Mouse (Mus musculus) adrenal gland, adult (tissue): ENCODE measurements around the gene Apbb2.
"Not testable (repeated sequence)": the region's sequence is repeated elsewhere in the genome, so short reads cannot be mapped to it uniquely, and the experiment has no call there.

Experiments used
- DNase-seq, 2 experiments: peaks; one replicate each; pipeline ENCODE4 v3.0.0; 2022 to 2023; ENCODE audit warnings: low spot score in 1 of 2; ENCODE audit not compliant: inconsistent age in 2 of 2

Apbb2 gene

GRCm38 (mm10) chr5:66305511-66305910 is 313.1 kb downstream of the Apbb2 start:
- no peak for DNase-seq

- no peak for DNase-seq
Measured at GRCm38 (mm10) chr5:66304300-66305067, 314.1 kb downstream of the Apbb2 start.

- no peak for DNase-seq
Measured at GRCm38 (mm10) chr5:66302873-66303272, 315.7 kb downstream of the Apbb2 start.

- DNase-seq = no peak
Measured at GRCm38 (mm10) chr5:66302085-66302815, 316.3 kb downstream of the Apbb2 start.

GRCm38 (mm10) chr5:66300576-66300975 is 318.0 kb downstream of the Apbb2 start:
- no peak for DNase-seq

GRCm38 (mm10) chr5:66298856-66299255 is 319.7 kb downstream of the Apbb2 start:
- DNase-seq = no peak

GRCm38 (mm10) chr5:66296116-66296515 is 322.5 kb downstream of the Apbb2 start:
- DNase-seq = no peak

- no peak for DNase-seq
Measured at GRCm38 (mm10) chr5:66294952-66295351, 323.6 kb downstream of the Apbb2 start.

GRCm38 (mm10) chr5:66294106-66294625 is 324.4 kb downstream of the Apbb2 start:
- peak; percentile 35 to 67 for DNase-seq

- DNase-seq = peak in 1 of 2 experiments; percentile 47
Measured at GRCm38 (mm10) chr5:66280742-66281141, 337.8 kb downstream of the Apbb2 start.

- no peak for DNase-seq
Measured at GRCm38 (mm10) chr5:66279650-66280049, 338.9 kb downstream of the Apbb2 start.

- no peak for DNase-seq
Measured at GRCm38 (mm10) chr5:66274417-66274816, 344.2 kb downstream of the Apbb2 start.

- no peak for DNase-seq
Measured at GRCm38 (mm10) chr5:66271141-66271540, 347.4 kb downstream of the Apbb2 start.

GRCm38 (mm10) chr5:66269616-66270015 is 349.0 kb downstream of the Apbb2 start:
- DNase-seq = peak in 1 of 2 experiments; percentile 78

GRCm38 (mm10) chr5:66263398-66263797 is 355.2 kb downstream of the Apbb2 start:
- DNase-seq = peak in 1 of 2 experiments; percentile 73

- DNase-seq = no peak
Measured at GRCm38 (mm10) chr5:66262475-66262874, 356.1 kb downstream of the Apbb2 start.

- DNase-seq = peak; percentile 85 to 95
Measured at GRCm38 (mm10) chr5:66259756-66260448, 358.7 kb downstream of the Apbb2 start, which contains the start of gene Nsun7. Gene Nsun7, plus strand, starts transcription at chr5:66259897.

GRCm38 (mm10) chr5:66259431-66259755 is 359.2 kb downstream of the Apbb2 start:
- not testable (repeated sequence) for DNase-seq

GRCm38 (mm10) chr5:66259000-66259399 is 359.6 kb downstream of the Apbb2 start:
- DNase-seq = peak in 1 of 2 experiments; percentile 55

- DNase-seq = no peak
Measured at GRCm38 (mm10) chr5:66255044-66255443, 363.5 kb downstream of the Apbb2 start.

GRCm38 (mm10) chr5:66253219-66253618 is 365.4 kb downstream of the Apbb2 start:
- peak in 1 of 2 experiments; percentile 39 for DNase-seq
